Mouse (Mus musculus) myocyte (in vitro differentiated cells): Measurements from ENCODE around the gene Rab5c.

ENCODE experiments used
- CEBPB ChIP-seq: IDR thresholded peaks from 2 replicates; pipeline ENCODE4 v1.6.1; 2011; ENCODE audit warnings: mild to moderate bottlenecking, moderate library complexity; ENCODE audit not compliant: poor library complexity, insufficient read depth, severe bottlenecking
- MAX ChIP-seq: IDR thresholded peaks from one replicate; pipeline ENCODE4 v1.6.1; 2011; ENCODE audit warnings: low read depth, mild to moderate bottlenecking, control low read depth
- MYOD1 ChIP-seq, 3 experiments: IDR thresholded peaks; one replicate each; pipeline ENCODE4 v1.6.1; 2011; ENCODE audit warnings: control low read depth in 2 of 3, low read depth in 2 of 3, mild to moderate bottlenecking in 2 of 3, moderate library complexity in 1 of 3; ENCODE audit not compliant: insufficient read length in 2 of 3, control insufficient read depth in 1 of 3
- MYOG ChIP-seq, 3 experiments: IDR thresholded peaks; one replicate each; pipeline ENCODE4 v1.6.1; 2011; ENCODE audit warnings: control low read depth in 2 of 3, low read depth in 2 of 3, mild to moderate bottlenecking in 2 of 3; ENCODE audit not compliant: insufficient read length in 2 of 3, control insufficient read depth in 1 of 3, insufficient read depth in 1 of 3
- POLR2A ChIP-seq: IDR thresholded peaks from one replicate; pipeline ENCODE4 v1.6.1; 2011; ENCODE audit warnings: low read depth, mild to moderate bottlenecking, control low read depth, moderate library complexity; ENCODE audit not compliant: insufficient read length
- POLR2AphosphoS2 ChIP-seq: IDR thresholded peaks from one replicate; pipeline ENCODE4 v1.6.1; 2011; ENCODE audit warnings: low read depth, control low read depth; ENCODE audit not compliant: insufficient read length
- USF1 ChIP-seq: IDR thresholded peaks from one replicate; pipeline ENCODE4 v1.6.1; 2011; ENCODE audit warnings: low read depth, mild to moderate bottlenecking, control low read depth, moderate library complexity

- TF ChIP-seq MYOD1 (IDR thresholded peaks at IDR 0.05; ENCODE audit: control insufficient read depth in 1 of 3, insufficient read length in 2 of 3, low read depth in 2 of 3), result no peak
- no peak for TF ChIP-seq POLR2A
- no peak for TF ChIP-seq MYOG (IDR thresholded peaks at IDR 0.05; ENCODE audit: control insufficient read depth in 1 of 3, insufficient read depth in 1 of 3, insufficient read length in 2 of 3, low read depth in 2 of 3)
- no peak for TF ChIP-seq USF1
- no peak for TF ChIP-seq CEBPB
- TF ChIP-seq MAX, result no peak
- TF ChIP-seq POLR2AphosphoS2, result no peak
Observed at GRCm38 (mm10) chr11:100778069-100778468, 40.1 kb upstream of the Rab5c start.
